Mouse (Mus musculus): ENCODE measurements around the gene Ints6.
"Not testable (repeated sequence)": the region's sequence is repeated elsewhere in the genome, so short reads cannot be mapped to it uniquely, and the experiment has no call there.

Ints6 gene

DNA sequence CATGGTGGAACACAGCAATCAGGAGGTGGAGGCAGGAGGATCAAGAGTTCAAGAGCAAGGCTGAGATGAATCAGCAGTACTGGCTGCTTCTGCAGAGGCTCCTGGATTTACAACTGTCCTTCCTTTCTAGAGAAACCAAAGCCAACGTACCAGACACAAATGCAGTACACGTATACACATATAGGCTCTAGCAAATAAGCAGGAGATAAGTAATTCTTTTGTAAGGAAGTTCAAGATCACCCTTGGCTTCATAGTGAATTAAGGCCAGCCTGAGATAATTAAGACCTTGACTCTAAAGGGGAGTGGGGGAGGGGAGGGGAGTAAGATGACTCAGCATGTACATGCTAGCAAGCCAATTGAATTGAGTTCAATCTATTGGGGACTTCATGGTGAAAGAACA, 9.5 kb downstream of the Ints6 start:
- DNase-seq (ENCODE audit: low read depth), result peak; percentile 51

DNA sequence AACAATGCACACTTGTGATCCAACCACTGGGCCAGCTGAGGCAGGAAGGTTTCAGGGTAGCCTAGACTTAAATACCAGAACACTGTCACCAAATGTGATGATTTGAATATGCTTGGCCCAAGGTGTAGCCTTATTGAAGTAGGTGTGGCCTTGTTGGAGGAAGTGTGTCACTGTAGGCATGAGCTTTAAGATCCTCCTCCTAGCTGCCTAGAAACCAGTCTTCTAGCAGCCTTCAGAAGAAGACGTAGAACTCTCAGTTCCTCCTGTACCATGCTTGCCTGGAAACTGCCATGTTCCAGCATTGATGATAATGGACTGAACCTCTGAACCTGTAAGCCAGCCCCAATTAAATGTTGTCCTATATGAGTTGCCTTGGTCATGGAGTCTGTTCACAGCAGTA, 25.3 kb downstream of the Ints6 start:
- DNase-seq (ENCODE audit: low read depth), result no peak

DNA sequence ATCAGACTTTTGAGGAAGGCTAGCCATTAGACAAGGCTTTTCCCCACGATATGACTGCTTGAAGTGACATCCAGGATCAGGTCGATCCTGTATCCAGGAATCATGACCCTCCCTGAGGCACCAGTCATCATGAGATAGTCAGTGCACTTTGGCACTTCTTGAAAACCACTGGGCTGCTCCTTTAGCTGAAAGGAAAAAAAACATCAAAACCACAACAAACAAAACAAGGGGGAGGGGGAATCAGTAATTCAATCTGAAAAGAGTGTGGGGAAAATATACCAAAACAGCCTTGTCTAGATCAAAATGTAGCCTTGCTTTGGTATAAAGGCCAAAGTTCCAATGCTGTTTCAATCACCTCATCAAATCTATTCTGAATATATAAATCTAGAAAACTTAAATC, 27.3 kb downstream of the Ints6 start:
- no peak for DNase-seq (ENCODE audit: low read depth)

DNA sequence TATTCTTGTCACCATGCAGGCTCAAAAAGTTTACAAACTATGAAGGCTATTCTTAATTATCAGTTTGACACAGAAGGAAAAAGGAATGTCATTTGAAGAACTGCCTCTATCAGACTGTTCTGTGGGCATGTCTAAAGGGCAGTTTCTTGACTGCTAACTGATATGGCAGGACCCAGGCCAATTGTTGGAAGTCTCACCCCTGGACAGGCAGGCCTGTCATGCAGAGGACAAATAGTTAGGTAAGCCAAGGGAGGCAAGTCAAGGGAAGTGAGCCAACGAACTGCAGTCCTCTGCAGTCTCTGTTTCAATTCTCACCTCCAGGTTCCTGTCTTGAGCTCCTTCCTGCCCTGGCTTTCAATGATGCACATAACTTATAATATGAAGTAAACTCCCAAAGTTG, 29.1 kb downstream of the Ints6 start:
- DNase-seq (ENCODE audit: low read depth), result no peak

DNA sequence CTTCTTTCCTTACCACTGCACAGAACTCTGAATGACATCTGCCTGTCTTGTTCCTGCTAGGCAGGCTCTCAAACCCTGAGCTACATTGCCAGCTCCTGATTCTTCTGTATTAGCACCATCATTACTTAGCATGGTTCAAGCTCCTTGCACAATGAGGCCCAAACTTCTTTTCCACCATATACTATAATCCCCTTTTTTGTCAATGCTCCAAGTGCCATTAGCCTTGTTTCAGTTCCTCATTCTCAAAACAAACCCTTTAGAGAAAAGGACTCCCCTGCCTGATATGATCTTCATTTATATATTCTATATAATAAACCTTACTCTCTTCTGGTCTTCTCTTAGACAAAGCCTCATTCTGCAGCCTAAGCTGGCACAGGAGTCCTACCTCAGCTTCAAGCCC, 36.4 kb downstream of the Ints6 start:
- DNase-seq (ENCODE audit: low read depth), result no peak

DNA sequence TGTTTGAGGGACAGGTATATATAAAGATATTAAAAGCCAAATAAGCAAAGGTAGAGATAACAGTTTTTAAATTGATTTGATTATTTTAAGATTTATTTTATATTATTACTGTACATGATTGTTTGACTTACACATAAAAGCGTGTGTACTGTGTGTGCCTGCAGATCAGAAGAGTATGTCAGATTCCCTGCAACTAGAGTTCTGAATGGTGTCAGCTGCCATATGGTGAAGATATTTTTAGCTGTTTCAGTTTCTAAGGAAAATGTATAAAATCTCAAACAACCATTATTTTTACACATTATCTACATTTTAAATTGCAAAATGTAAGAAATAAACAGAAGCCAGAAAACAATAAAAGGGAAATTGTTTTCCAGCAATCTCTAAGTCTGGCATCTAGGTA, 39.3 kb downstream of the Ints6 start:
- no peak for DNase-seq (ENCODE audit: low read depth)

DNA sequence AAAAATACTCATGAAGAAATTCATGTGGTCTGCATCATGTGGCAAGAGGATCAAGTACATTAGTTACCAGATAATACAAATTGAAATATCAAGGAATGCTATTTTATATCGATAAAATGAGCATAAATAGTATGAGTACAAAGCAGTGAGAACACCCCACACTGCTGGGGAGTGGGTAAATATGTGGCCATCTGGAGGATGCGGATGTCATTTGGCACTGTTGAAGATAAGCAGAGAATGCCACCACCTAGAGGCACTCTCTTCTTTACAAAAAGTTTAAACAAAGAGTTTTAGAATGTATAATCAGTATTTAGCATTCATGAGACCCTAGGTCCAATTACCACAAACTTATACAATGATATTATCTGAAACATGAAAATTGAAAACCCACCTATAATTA, 42.8 kb downstream of the Ints6 start:
- no peak for DNase-seq (ENCODE audit: low read depth)

DNA sequence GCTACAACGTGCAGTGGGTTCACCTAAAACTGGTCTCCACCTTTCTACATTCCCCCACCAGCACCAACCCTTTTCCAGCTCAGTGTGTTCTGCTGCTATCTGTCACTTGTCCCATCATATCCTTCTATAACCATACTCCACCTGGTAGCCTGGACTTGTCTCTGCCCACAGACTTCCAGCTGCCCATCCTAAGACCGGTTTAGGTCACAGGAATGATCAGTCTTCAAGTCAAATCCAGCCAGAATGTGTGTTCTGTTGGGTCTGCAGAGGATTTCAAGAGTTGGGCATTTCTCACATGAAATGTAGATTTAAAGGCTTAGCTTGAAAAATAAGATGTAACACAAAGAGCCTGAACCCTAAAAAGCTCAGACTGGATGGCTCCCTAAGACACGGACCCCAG, 87.3 kb downstream of the Ints6 start:
- no peak for DNase-seq (ENCODE audit: low read depth)

DNA sequence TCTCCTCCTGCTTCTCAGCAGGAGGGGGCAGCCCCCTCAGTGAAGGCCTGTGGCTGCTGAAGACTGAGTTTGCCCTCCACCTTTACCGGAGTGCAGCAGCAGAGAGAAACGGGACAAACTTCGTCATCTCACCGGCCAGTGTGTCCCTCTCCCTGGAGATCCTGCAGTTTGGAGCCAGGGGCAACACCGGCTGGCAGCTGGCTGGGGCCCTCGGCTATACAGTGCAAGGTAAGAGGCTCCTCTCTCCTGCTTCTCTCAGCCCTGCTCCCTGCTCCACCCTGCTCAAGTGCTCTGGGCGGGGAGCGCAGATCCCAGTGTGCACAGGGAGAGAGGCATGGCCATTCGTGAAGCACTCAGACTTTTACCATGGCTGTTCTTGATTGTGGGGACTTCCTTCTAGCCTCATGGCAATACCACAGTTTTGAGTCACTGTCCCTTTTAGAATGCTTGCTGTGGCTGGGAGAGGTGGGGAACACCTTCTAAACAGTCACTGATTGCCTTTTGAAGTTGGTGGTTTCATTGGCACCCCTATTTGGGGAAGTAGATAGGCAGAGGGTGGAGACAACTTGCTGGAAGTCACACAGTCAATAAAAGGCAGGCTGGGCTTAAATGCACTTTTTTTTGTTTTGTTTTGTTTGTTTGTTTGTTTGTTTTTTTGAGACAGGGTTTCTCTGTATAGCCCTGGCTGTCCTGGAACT, 95.8 kb downstream of the Ints6 start:
- DNase-seq (ENCODE audit: low read depth), result no peak

DNA sequence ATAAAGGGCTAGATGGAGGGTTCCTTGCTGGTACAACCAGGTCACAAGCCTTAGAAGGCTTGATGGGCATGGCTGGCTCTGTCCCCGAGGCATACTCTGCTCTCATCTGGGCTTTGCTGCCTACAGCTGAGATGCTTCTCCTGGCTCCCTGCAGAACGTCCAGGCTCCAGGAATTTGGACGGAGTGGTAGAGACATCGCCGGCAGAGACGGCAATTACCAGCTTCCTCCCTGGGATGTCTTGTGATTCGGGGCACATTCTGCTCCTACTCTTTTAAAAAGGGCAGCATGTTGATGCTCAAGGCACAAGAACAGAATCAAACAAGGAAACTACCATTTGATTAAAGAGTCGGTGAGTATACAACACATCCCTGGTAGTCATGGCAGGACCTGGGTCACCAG, 97.6 kb downstream of the Ints6 start, which contains the start of gene Serpine3:
Gene Serpine3 (plus strand): TSS at position 301 of the 400 bp plus-strand sequence.
- DNase-seq (ENCODE audit: low read depth), result no peak

DNA sequence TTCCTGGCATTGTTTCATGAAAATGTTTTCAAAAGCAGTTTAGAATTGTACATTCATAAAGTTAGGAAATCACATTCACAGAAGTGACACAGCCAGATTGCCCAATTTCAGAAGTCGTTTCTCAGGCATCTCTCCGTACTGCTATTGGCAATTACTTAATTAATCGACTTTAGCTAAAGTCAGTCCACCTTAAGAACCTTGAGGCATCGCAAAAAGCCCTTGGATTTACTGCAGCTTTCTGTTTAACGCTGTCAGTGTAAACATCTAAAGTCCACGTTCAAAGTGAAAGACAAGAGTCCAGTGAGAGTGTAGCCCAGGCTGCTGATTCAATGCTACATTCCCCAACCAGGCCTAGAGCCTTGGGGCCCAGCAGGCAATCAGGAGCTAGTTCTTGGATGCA, 98.6 kb downstream of the Ints6 start:
- DNase-seq (ENCODE audit: low read depth), result no peak

DNA sequence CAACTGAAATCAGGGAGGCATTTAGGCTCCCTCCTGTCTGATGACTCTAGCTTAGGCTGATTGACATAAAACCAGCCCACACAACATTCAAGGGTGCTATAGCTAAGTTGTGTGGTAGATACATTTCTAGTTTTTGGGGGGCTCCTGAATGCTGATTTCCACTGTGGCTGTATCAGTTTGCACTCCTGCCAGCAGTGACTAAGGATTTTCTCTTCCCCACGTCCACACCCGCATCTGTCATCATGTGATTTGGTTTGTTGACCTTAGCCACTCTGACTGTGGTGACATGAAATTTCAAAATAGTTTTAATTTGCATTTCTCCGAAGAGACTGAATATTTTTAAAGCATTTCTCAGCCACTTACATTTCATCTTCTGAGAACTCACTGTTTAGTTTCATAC, 103.5 kb downstream of the Ints6 start:
- DNase-seq (ENCODE audit: low read depth), result no peak

DNA sequence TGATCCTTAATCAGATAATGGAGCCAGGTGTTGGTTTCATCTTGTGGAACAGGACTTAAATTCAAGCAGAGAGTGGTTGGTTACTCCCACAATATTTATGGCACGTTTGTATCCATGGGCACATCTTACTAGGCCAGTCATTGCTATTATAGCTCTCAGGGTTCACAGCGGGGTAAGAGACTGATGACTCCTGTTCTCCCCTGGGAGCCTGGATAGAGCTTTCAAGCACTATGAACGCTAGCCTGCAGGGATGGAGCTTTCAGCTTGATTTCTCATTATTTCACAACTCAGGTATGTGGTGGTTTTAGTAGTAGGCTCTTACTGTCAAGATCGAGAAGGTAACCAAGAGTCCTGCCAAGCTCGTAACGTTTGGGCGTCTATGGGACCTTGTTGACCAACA, 105.0 kb downstream of the Ints6 start:
- DNase-seq (ENCODE audit: low read depth), result no peak

DNA sequence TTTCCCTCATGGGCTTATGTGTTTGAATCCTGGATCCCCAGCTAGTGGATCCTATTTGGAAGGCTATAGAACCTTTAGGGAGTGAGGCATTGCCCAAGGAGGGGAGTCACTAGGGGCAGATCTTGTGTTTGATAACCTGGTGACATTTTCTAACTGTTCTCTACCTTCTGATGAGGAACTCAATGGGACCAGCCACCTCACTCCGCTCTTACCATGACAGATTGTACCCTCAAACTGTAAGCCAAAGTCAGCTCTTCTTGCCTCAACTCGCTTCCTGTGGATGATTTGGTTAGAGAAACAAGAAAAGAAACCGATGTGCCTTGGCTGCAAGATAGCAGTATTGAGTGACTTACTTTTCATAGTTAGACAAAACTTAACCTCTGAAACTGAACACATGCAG, 109.2 kb downstream of the Ints6 start:
- no peak for DNase-seq (ENCODE audit: low read depth)

DNA sequence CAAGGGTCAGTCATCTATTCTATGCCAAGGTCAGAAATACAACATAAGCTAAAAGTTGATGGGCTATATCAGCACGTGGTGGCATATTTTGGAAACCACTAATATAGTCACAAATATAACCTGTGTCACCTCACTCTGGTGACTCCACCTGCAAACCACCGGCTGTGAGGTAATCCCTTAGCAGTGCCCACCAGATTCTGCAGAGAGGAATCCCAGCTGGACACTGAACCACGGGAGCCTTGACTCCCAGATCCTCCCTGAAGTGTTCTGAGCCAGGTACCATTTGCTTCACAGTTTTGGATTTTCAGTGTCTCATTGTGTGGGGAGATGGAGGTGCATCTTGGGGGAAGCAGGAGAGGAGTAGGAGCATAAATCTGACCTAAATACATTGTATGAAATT, 110.6 kb downstream of the Ints6 start:
- no peak for DNase-seq (ENCODE audit: low read depth)

DNA sequence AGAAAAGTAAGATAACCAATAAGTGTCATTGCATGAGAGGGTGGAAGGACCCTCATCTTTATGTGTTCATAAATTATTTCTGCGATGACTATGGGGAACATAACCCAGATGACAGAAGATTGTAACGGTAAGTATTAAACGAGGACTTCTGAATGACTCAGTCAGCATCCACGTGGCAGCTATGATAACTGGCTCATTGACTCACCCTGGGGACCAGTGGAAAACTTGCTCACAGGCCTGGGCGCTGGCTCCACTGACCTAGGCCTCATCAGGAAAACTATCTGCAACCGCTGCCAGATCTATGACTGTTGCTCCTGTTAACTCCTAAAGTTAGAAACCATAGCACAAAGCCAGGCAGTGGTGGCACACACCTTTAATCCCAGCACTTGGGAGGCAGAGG, 112.6 kb downstream of the Ints6 start:
- DNase-seq (ENCODE audit: low read depth), result no peak

DNA sequence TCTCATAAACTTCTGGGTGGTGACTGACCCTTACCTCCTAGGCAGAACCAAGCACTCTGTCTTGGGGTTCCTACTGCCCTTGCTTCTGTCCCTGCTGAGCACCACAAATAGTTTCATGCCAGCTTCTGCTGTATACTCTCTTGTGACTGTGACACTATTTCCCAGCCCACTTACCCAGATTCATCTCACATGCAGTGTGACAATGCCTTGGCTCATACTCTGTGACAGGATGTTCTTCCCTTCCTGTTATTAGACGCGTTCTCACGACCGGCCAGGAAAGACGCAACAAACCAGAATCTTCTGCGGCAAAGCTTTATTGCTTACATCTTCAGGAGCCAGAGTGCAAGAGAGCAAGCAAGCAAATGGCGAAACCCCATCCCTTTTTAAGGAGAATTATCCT, 118.6 kb downstream of the Ints6 start:
- not testable (repeated sequence) for DNase-seq (ENCODE audit: low read depth)

DNA sequence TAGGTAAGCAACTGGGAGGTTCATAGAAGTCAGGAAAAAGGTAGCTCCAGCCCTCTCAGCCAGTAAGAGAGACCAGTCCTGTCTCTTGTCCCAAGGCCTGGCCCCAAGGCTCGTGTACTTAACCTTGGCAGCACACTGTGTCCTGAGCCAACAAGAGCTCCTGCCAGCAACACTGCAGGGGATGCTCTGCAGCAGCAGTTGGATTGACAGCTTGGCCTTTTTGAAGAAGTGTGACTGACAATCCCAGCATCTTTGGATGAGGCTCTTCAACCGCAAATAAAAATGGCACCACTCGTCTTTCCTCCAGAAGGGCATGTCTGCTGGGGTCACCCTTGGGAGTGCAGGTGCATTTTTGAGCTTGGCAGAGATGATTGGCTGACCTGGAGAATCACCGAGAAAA, 120.6 kb downstream of the Ints6 start:
- DNase-seq (ENCODE audit: low read depth), result no peak

DNA sequence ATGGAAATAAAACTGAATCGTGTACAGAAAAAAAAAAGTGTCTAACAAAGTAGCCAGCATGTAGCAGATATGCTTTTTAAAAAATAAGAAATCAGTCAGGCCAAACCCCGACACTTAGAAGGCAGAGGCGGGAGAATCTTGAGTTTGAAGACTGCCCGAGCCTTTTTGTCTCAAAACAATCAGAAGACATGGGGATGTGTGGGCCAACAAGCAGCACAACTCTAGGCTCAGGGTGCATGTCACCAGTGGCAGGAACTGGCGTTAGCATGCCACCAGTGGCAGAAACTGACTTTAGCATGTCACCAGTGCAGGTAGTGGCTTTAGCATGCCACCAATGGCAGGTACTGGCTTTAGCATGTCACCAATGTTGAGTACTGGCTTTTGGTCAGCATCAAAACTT, 121.4 kb downstream of the Ints6 start:
- no peak for DNase-seq (ENCODE audit: low read depth)

DNA sequence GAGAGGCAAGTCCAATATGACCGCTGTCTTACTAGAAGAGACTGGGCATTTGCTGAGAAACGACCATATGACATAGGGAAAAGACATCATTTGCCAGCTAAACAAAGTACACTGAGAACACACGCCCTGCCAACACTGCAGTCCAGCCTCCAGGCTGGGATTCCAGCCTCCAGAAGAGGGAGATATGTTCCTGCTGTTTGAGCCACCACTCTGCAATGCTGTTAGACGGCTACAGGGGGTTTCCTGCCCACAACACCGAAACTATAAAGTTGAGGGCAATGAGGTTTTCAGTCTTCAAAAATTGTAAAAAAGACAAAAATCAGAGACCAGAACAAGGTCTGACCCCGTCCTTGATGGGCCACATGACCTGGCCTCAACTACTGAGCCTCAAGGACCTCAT, 121.9 kb downstream of the Ints6 start:
- no peak for DNase-seq (ENCODE audit: low read depth)

DNA sequence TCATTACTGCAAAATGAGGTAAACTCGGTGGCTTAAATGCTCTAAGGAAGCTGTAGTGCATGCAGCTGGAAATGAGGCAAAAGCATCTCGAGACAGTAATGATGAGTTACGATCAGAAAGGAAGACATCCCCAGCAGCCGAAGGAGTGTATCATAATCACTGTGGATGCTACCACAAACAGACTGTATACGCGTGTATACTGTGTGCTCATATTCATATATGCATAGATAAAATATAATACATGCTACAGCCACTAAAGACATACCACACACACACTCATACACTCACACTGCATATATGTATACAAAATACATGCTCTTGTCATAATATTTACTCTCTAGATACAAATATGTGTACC, 122.6 kb downstream of the Ints6 start:
- no peak for DNase-seq (ENCODE audit: low read depth)

DNA sequence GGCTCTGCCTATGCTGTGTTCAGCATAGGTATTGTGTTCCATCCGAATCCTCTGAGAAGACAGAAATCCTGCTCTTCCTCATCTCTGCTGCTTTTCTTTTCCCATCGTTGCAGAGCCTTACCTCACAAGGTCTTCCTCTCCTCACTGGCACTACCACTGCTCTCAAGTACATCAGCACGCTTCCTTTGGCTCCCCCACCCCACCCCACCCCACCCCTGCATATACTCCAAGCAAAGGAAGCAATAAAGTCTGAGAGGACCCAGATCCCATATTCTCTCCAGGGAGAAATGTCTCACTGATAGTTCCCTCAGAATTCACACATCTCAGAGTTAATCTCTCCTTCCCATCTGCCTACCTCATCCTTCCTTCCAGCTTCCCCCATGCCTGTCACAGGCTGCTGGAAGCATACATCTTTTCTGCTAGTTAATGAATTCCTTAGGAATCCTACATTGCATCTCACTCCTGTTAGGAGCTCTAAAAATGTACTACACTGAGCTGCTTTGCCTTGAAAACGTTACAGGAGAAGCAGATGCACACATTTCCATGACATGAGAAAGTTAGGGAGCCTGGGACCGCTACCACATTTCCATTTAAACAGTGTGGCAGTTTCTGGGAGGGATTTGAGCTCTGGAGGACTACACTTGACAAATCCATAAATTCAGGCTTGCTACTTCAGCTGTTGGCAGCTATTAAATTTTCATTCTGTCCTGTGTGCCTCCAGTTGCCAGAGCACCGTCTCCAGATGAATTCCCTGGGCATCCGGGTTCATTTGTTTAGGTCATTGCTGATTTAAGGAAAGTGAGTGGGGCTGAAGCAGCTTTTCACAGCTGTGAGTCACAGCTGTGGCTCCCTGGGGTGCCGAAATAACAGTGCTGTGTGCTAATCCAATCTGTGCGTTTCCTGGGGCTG, 123.3 kb downstream of the Ints6 start:
- DNase-seq (ENCODE audit: low read depth), result no peak

DNA sequence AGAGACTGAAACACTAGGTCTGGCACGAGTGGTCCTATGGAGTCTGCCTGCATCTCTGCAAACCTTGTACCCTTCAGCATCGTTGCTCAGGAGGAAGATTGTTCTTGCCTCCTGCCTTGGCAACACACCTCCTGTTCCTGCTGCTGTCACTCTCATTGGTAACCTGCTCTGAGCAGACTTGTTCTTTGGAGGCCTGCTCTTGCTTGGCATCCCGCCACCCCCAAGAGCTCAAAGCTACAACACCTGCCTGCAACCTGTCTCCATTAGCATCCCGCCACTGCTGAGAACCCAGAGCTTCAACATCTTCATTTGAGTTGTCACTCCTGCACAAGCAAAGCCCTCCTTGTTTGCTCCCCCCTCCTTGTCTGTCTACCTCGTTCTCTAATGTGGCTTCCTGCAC, 133.0 kb downstream of the Ints6 start:
- no peak for DNase-seq (ENCODE audit: low read depth)

Data from c-Kit-positive CD71-positive TER-119-negative erythroid progenitor cells, embryonic 14.5 days (primary cell).